Comparison of ENCODE assay signal across 10 mouse cellular contexts in genomic region chr5:142406401-142406800, GRCm38 (mm10).
"Had no signal": no experiment of that assay in that cellular context is flagged by ENCODE, and none has a peak within 500 bp of the region (broad histone marks: within the 10 kb centered on the region; RNA-seq: fewer than 3 reads in every experiment).

No protein-coding gene starts in this region.

- H3K9ac ChIP-seq: limb, embryonic 15.5 days; liver, embryonic 12.5 days; lung, embryonic 15.5 days; neural tube, embryonic 12.5 days had no signal

- H3K27ac ChIP-seq: limb, embryonic 15.5 days; liver, embryonic 12.5 days; lung, embryonic 15.5 days; macrophage; neural tube, embryonic 12.5 days had no signal

- ATAC-seq: liver, embryonic 12.5 days had no signal

- H3K4me3 ChIP-seq: limb, embryonic 15.5 days; liver, embryonic 12.5 days; lung, embryonic 15.5 days; neural tube, embryonic 12.5 days had no signal

- H3K36me3 ChIP-seq: lung, embryonic 15.5 days had no signal

- H3K4me2 ChIP-seq: limb, embryonic 15.5 days; liver, embryonic 12.5 days; lung, embryonic 15.5 days; neural tube, embryonic 12.5 days had no signal

- DNase-seq: kidney, adult 18-20 months; lung, postnatal 14 days; midbrain, embryonic 14.5 days; thymus, adult 2 months; thymus, postnatal 25 days had no signal

- H3K9me3 ChIP-seq: limb, embryonic 15.5 days; liver, embryonic 12.5 days; lung, embryonic 15.5 days; neural tube, embryonic 12.5 days had no signal

- H3K27me3 ChIP-seq: limb, embryonic 15.5 days; liver, embryonic 12.5 days; lung, embryonic 15.5 days; neural tube, embryonic 12.5 days had no signal
